Mouse (Mus musculus) cerebellum, adult 2 months (tissue): ENCODE measurements around the gene F12.

Source experiments
- CTCF ChIP-seq: fragments of 200-500 bp; IDR thresholded peaks from 2 replicates; pipeline ENCODE4 v1.5.1; 2011; ENCODE audit warnings: low read depth, mild to moderate bottlenecking, control low read depth, low read length, moderate library complexity, borderline replicate concordance; ENCODE audit not compliant: insufficient read depth
- POLR2A ChIP-seq: fragments of 200-500 bp; IDR thresholded peaks from 2 replicates; pipeline ENCODE4 v1.6.1; 2011; ENCODE audit warnings: low read length, control low read depth, borderline replicate concordance; ENCODE audit not compliant: insufficient read depth

DNA sequence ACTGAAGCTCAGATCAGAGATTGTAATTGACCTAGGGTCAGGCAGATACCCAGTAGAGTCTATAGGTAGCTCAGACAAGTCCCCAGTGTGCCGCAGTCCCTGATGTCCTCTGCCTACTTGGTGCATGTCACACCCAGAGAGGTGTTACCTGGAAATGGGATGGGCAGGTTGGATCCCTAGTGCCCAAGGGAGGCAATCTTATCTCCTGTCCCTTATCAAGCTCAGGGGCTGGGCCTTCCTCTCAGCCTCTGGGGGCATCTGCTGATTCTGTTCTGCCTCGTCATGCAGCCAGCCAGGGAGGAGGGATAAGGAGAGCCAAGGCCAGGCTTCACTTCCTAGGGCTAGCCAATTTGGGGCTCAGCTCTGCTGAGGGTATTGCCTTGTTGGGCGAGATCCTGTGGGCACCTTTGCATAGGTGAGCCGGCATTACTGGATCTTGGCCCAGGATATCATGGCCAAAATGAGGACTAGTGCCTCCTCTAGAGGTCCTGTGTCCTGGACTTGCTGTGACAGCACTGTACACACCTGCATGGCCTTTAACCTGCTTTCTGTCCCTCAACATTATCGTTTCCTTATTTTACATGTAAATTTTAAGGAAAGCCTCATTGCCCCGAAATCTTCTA is 20.0 kb upstream of the F12 start:
- TF ChIP-seq POLR2A (no peak), CTCF (no peak)
